Mouse (Mus musculus) stomach, embryonic 15.5 days (tissue): ENCODE results near the gene Camkmt. TPM values are rescaled to one million over a fixed set of nuclear protein-coding genes. Genes with fewer than 3 reads are reported as not detected.

ENCODE experiments used
- ATAC-seq: fragments of 200-750 bp; cut with Nextera tagmentation; 2 replicates; pipeline ENCODE4 v1.8.0; 2017; ENCODE audit warnings: low read depth, moderate number of reproducible peaks, moderate TSS enrichment; ENCODE audit not compliant: insufficient read depth, low FRiP score
- H3K27ac ChIP-seq: fragments of 300-500 bp; sonication (generic); 2 replicates; pipeline ENCODE4 v1.5.1; 2015; ENCODE audit warnings: mild to moderate bottlenecking, inconsistent platforms
- H3K27me3 ChIP-seq: fragments of 300-500 bp; sonication (generic); replicated peaks from 2 replicates; pipeline ENCODE4 v1.6.1; 2015; ENCODE audit warnings: inconsistent platforms
- H3K36me3 ChIP-seq: fragments of 300-500 bp; sonication (generic); 2 replicates; pipeline ENCODE4 v1.6.1; 2015; ENCODE audit warnings: inconsistent platforms
- H3K4me1 ChIP-seq: fragments of 300-500 bp; sonication (generic); 2 replicates; pipeline ENCODE4 v1.6.1; 2015; ENCODE audit warnings: inconsistent platforms
- H3K4me2 ChIP-seq: fragments of 300-500 bp; sonication (generic); 2 replicates; pipeline ENCODE4 v1.6.1; 2015; ENCODE audit warnings: mild to moderate bottlenecking, inconsistent platforms
- H3K4me3 ChIP-seq: fragments of 300-500 bp; sonication (generic); replicated peaks from 2 replicates; pipeline ENCODE4 v1.5.1; 2015; ENCODE audit warnings: inconsistent platforms
- H3K9ac ChIP-seq: fragments of 300-500 bp; sonication (generic); 2 replicates; pipeline ENCODE4 v1.6.1; 2015; ENCODE audit warnings: inconsistent platforms
- H3K9me3 ChIP-seq: fragments of 300-500 bp; sonication (generic); 2 replicates; pipeline ENCODE4 v1.6.1; 2016; ENCODE audit warnings: inconsistent platforms
- WGBS: fragments of 180-500 bp; shearing (Covaris S2); methylation state at CpG from one replicate; pipeline ENCODE4 v1.1.7; 2015; 5-methylcytosine and 5-hydroxymethylcytosine counted together
- polyA plus RNA-seq: library from polyadenylated mRNA; unstranded; fragments of >200 nt; fragmentation: Nextera tagmentation; extraction: Ambion mirVana; gene quantifications from 2 replicates; pipeline ENCODE4 v1.2.1, GENCODE M21; 2015

Camkmt gene
- polyA plus RNA-seq, 1 experiment from 2014 or later = 14.3 TPM

- Histone ChIP-seq H3K27me3 (no peaks in the 10 kb centered on the region), H3K36me3 (no peaks in the 10 kb centered on the region), H3K27ac (no peak overlapping the region), H3K4me3 (no peak overlapping the region), H3K4me2 (no peak overlapping the region), H3K9me3 (no peaks in the 10 kb centered on the region), H3K9ac (no peak overlapping the region), H3K4me1 (no peaks in the 10 kb centered on the region)
- ATAC-seq = no peak
- 62% methylated on average over 11 of the region's 11 CpGs for WGBS
Measured at GRCm38 (mm10) chr17:85257348-85257747, 167.0 kb downstream of the Camkmt start.

- Histone ChIP-seq H3K36me3 (no peaks in the 10 kb centered on the region), H3K27me3 (no peaks in the 10 kb centered on the region), H3K9me3 (no peaks in the 10 kb centered on the region), H3K4me3 (no peak overlapping the region), H3K9ac (no peak overlapping the region), H3K27ac (no peak overlapping the region), H3K4me1 (no peaks in the 10 kb centered on the region), H3K4me2 (no peak overlapping the region)
- ATAC-seq = no peak
- 65% methylated on average over 13 of the region's 13 CpGs for WGBS
Measured at GRCm38 (mm10) chr17:85258703-85259341, 168.5 kb downstream of the Camkmt start.

GRCm38 (mm10) chr17:85266831-85267422, 176.6 kb downstream of the Camkmt start:
- WGBS = 75% methylated on average over 12 of the region's 12 CpGs

GRCm38 (mm10) chr17:85271466-85272175, 181.3 kb downstream of the Camkmt start:
- no peak for ATAC-seq
- Histone ChIP-seq H3K36me3 (no peaks in the 10 kb centered on the region), H3K4me1 (no peaks in the 10 kb centered on the region), H3K9me3 (no peaks in the 10 kb centered on the region), H3K4me2 (no peak overlapping the region), H3K9ac (no peak overlapping the region), H3K4me3 (no peak overlapping the region), H3K27me3 (no peaks in the 10 kb centered on the region), H3K27ac (no peak overlapping the region)
- 85% methylated on average over 20 of the region's 20 CpGs for WGBS

More at GRCm38 (mm10) chr17:85266831-85267422, 176.6 kb downstream of the Camkmt start:
- Histone ChIP-seq H3K4me1 (no peaks in the 10 kb centered on the region), H3K4me2 (no peak overlapping the region), H3K9ac (no peak overlapping the region), H3K36me3 (no peaks in the 10 kb centered on the region), H3K4me3 (no peak overlapping the region), H3K27ac (no peak overlapping the region), H3K27me3 (no peaks in the 10 kb centered on the region), H3K9me3 (no peaks in the 10 kb centered on the region)
- ATAC-seq = no peak

- Histone ChIP-seq H3K4me1 (no peaks in the 10 kb centered on the region), H3K27ac (no peak overlapping the region), H3K36me3 (no peaks in the 10 kb centered on the region), H3K9me3 (no peaks in the 10 kb centered on the region), H3K9ac (no peak overlapping the region), H3K4me3 (no peak overlapping the region), H3K4me2 (no peak overlapping the region), H3K27me3 (no peaks in the 10 kb centered on the region)
- WGBS = 65% methylated on average over 7 of the region's 7 CpGs
- ATAC-seq = no peak
Measured at GRCm38 (mm10) chr17:85279720-85280119, 189.4 kb downstream of the Camkmt start.

GRCm38 (mm10) chr17:85282447-85282846, 192.1 kb downstream of the Camkmt start:
- H3K4me1 ChIP-seq = no peaks in the 10 kb centered on the region
- no peak for ATAC-seq
- no peak overlapping the region for H3K4me2 ChIP-seq
- H3K9me3 ChIP-seq = no peaks in the 10 kb centered on the region
- H3K36me3 ChIP-seq = no peaks in the 10 kb centered on the region
- no peak overlapping the region for H3K4me3 ChIP-seq
- no peaks in the 10 kb centered on the region for H3K27me3 ChIP-seq
- H3K9ac ChIP-seq = no peak overlapping the region
- 64% methylated on average over 5 of the region's 5 CpGs for WGBS
- H3K27ac ChIP-seq = no peak overlapping the region

- no peak for ATAC-seq
- Histone ChIP-seq H3K4me3 (no peak overlapping the region), H3K4me2 (no peak overlapping the region), H3K27me3 (no peaks in the 10 kb centered on the region), H3K9me3 (no peaks in the 10 kb centered on the region), H3K36me3 (no peaks in the 10 kb centered on the region), H3K9ac (no peak overlapping the region), H3K27ac (no peak overlapping the region), H3K4me1 (no peaks in the 10 kb centered on the region)
- 90% methylated on average over 4 of the region's 4 CpGs for WGBS
Measured at GRCm38 (mm10) chr17:85291154-85291553, 200.8 kb downstream of the Camkmt start.

DNA sequence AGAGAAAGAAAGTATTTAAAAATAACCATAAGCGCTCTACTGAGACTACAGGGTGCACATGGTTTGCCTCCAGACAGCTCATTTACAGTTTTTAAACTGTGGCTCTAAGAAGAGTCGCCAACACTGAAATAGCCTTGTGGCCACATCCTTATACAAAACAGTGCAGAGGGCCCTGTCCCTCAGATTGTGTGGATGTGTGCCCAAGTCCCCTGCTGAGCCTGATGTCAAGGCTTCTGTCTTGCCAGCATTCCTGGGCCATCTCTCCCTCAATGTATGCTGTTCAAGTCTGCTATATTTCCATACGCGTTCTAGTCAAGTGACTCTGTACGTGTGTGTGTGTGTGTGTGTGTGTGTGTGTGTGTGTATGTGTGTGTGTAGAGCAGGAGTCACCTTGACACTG, 201.2 kb downstream of the Camkmt start:
- H3K36me3 ChIP-seq = no peaks in the 10 kb centered on the region
- H3K4me2 ChIP-seq = no peak overlapping the region
- H3K4me3 ChIP-seq = no peak overlapping the region
- H3K9ac ChIP-seq = no peak overlapping the region
- H3K27ac ChIP-seq = no peak overlapping the region
- no peaks in the 10 kb centered on the region for H3K9me3 ChIP-seq
- ATAC-seq = no peak
- no peaks in the 10 kb centered on the region for H3K4me1 ChIP-seq
- WGBS = 93% methylated on average over 5 of the region's 5 CpGs
- no peaks in the 10 kb centered on the region for H3K27me3 ChIP-seq

- 89% methylated on average over 6 of the region's 6 CpGs for WGBS
- H3K4me3 ChIP-seq = no peak overlapping the region
- no peak for ATAC-seq
- H3K36me3 ChIP-seq = no peaks in the 10 kb centered on the region
- no peak overlapping the region for H3K4me2 ChIP-seq
- no peak overlapping the region for H3K27ac ChIP-seq
- no peaks in the 10 kb centered on the region for H3K9me3 ChIP-seq
- no peak overlapping the region for H3K9ac ChIP-seq
- H3K27me3 ChIP-seq = no peaks in the 10 kb centered on the region
- no peaks in the 10 kb centered on the region for H3K4me1 ChIP-seq
Measured at GRCm38 (mm10) chr17:85292276-85292675, 201.9 kb downstream of the Camkmt start.

- 95% methylated on average over 3 of the region's 3 CpGs for WGBS
- no peak for ATAC-seq
- Histone ChIP-seq H3K4me2 (no peak overlapping the region), H3K9ac (no peak overlapping the region), H3K4me1 (no peaks in the 10 kb centered on the region), H3K27me3 (no peaks in the 10 kb centered on the region), H3K4me3 (no peak overlapping the region), H3K36me3 (no peaks in the 10 kb centered on the region), H3K9me3 (no peaks in the 10 kb centered on the region), H3K27ac (no peak overlapping the region)
Measured at GRCm38 (mm10) chr17:85303686-85304085, 213.3 kb downstream of the Camkmt start.

DNA sequence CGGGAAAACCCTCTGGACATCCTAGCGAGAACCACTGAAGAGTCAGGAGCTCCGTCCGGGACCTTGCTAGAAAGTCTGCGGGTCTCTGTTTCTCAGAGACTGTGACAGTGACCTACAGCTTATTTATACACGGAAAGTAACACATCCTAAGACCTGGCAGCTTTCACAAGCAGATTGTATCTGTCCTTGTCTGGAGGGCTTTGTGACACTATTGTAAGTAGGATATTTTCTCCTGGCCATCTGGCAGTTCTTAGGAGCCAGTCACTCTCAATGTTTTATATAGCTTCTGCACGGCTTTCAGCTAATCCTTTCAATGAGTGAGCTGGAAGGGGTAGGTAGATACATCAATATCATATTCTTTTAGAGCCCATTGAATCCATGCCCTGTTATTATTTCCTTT, 218.2 kb downstream of the Camkmt start:
- ATAC-seq = no peak
- Histone ChIP-seq H3K9ac (no peak overlapping the region), H3K27me3 (no peaks in the 10 kb centered on the region), H3K4me3 (no peak overlapping the region), H3K36me3 (no peaks in the 10 kb centered on the region), H3K4me1 (no peaks in the 10 kb centered on the region), H3K27ac (no peak overlapping the region), H3K9me3 (no peaks in the 10 kb centered on the region), H3K4me2 (no peak overlapping the region)
- 68% methylated on average over 7 of the region's 7 CpGs for WGBS

DNA sequence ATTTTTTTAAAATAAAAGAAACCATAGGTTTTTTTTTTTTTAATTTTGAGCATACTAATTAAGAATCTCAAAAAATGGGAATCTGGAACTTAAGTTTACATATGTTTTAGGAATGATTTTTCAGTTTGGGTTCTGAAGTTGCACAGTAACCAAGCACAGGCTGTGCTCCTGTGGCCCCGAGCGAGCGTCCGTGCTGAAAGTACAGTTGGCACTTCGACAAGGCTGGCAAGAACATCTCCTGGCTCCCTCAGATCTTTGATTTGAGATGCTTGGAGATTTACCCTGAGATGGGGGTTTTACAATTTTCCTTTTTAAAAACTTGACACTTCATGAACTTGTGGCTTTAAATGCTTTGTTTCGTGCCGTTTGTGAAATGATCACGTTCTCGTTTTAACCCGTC, 218.7 kb downstream of the Camkmt start:
- Histone ChIP-seq H3K27me3 (no peaks in the 10 kb centered on the region), H3K36me3 (no peaks in the 10 kb centered on the region), H3K4me3 (no peak overlapping the region), H3K4me2 (no peak overlapping the region), H3K27ac (no peak overlapping the region), H3K9ac (no peak overlapping the region), H3K9me3 (no peaks in the 10 kb centered on the region), H3K4me1 (no peaks in the 10 kb centered on the region)
- 83% methylated on average over 10 of the region's 10 CpGs for WGBS
- ATAC-seq = no peak
